Mouse (Mus musculus) bone marrow, adult 2 months (tissue): ENCODE results near the gene Uck1.

Source experiments
- CTCF ChIP-seq: fragments of 200-500 bp; IDR thresholded peaks from 2 replicates; pipeline ENCODE4 v1.5.1; 2011; ENCODE audit warnings: low read length, control low read depth; ENCODE audit not compliant: control insufficient read depth, insufficient read depth
- POLR2A ChIP-seq: fragments of 200-500 bp; IDR thresholded peaks from 2 replicates; pipeline ENCODE4 v1.6.1; 2011; ENCODE audit warnings: low read depth, mild to moderate bottlenecking, control low read depth, low read length, borderline replicate concordance; ENCODE audit not compliant: control insufficient read depth

GRCm38 (mm10) chr2:32275823-32276222 is 15.9 kb upstream of the Uck1 start:
- TF ChIP-seq POLR2A (no peak), CTCF (no peak)
